Mouse (Mus musculus) left cerebral cortex, adult 8-10 months (tissue): Measurements from ENCODE around the gene Wscd2. TPM values are rescaled to one million over a fixed set of nuclear protein-coding genes. Genes with fewer than 3 reads are reported as not detected.
A peak's percentile ranks its signal among the peaks of the same experiment; 100 is the strongest.
"Not testable (repeated sequence)": the region's sequence is repeated elsewhere in the genome, so short reads cannot be mapped to it uniquely, and the experiment has no call there.

ENCODE experiments used
- DNase-seq, 2 experiments: peaks; one replicate each; pipeline ENCODE4 v3.0.0; 2022; ENCODE audit warnings: low spot score in 2 of 2
- total RNA-seq, 4 experiments: library from RNA; stranded (reverse); gene quantifications; 2 replicates each; pipeline ENCODE4 v1.2.4; 2022

Wscd2 gene
- total RNA-seq, 4 experiments from 2014 or later: 53.3 to 55.9 (median 53.6) TPM

- no peak for DNase-seq
Measured at GRCm38 (mm10) chr5:113583424-113584162, 93.5 kb downstream of the Wscd2 start.

- DNase-seq: no peak
Measured at GRCm38 (mm10) chr5:113584439-113584838, 94.3 kb downstream of the Wscd2 start.

GRCm38 (mm10) chr5:113585619-113586457 is 95.7 kb downstream of the Wscd2 start:
- not testable (repeated sequence) for DNase-seq

- DNase-seq: not testable (repeated sequence)
Measured at GRCm38 (mm10) chr5:113586458-113586849, 96.3 kb downstream of the Wscd2 start.

- no peak for DNase-seq
Measured at GRCm38 (mm10) chr5:113590010-113590640, 100.0 kb downstream of the Wscd2 start.

GRCm38 (mm10) chr5:113591166-113591565 is 101.0 kb downstream of the Wscd2 start:
- no peak for DNase-seq

GRCm38 (mm10) chr5:113591751-113592230 is 101.7 kb downstream of the Wscd2 start:
- DNase-seq: peak in 1 of 2 experiments; percentile 92

GRCm38 (mm10) chr5:113593911-113594705 is 104.0 kb downstream of the Wscd2 start:
- peak in 1 of 2 experiments; percentile 74 for DNase-seq

GRCm38 (mm10) chr5:113596252-113596651 is 106.1 kb downstream of the Wscd2 start:
- no peak for DNase-seq

- DNase-seq: no peak
Measured at GRCm38 (mm10) chr5:113596780-113597353, 106.7 kb downstream of the Wscd2 start.

- DNase-seq: no peak
Measured at GRCm38 (mm10) chr5:113600181-113600580, 110.0 kb downstream of the Wscd2 start.

- no peak for DNase-seq
Measured at GRCm38 (mm10) chr5:113600803-113601202, 110.7 kb downstream of the Wscd2 start.

- DNase-seq: no peak
Measured at GRCm38 (mm10) chr5:113603471-113603870, 113.3 kb downstream of the Wscd2 start.

GRCm38 (mm10) chr5:113604758-113605157 is 114.6 kb downstream of the Wscd2 start:
- DNase-seq: no peak

GRCm38 (mm10) chr5:113606121-113606520 is 116.0 kb downstream of the Wscd2 start:
- DNase-seq: no peak

- no peak for DNase-seq
Measured at GRCm38 (mm10) chr5:113606961-113607785, 117.0 kb downstream of the Wscd2 start.

GRCm38 (mm10) chr5:113607941-113608431 is 117.9 kb downstream of the Wscd2 start:
- DNase-seq: no peak

- DNase-seq: no peak
Measured at GRCm38 (mm10) chr5:113608511-113608910, 118.4 kb downstream of the Wscd2 start.

- no peak for DNase-seq
Measured at GRCm38 (mm10) chr5:113609891-113610290, 119.8 kb downstream of the Wscd2 start.
